Mouse (Mus musculus) right cerebral cortex, postnatal 4 days (tissue): ENCODE data around the gene Ddah1.

Source experiments
- DNase-seq: peaks from one replicate; pipeline ENCODE4 v3.0.0-alpha.2; 2022

Ddah1 gene

GRCm38 (mm10) chr3:145768439-145768838, 10.0 kb downstream of the Ddah1 start:
- no peak for DNase-seq

DNA sequence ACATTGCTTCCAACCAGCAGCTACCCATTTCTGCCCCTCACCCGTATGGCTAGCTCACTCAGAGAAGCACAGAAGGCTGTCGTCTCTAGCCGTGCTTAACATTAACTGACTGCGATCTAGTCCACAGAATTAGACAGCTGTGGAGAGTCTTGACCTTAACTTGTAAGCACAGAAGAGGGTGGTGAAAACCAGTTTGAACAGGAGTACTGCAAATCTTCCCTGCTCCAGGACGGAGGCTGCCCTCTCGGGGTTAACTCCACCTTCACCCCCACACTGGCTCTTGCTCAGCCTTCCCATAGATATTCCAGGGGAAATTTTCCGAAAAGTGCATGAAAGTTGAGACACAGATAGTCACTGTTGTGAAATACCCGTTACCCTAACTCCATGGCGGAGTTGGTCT, 14.9 kb downstream of the Ddah1 start:
- DNase-seq = no peak

DNA sequence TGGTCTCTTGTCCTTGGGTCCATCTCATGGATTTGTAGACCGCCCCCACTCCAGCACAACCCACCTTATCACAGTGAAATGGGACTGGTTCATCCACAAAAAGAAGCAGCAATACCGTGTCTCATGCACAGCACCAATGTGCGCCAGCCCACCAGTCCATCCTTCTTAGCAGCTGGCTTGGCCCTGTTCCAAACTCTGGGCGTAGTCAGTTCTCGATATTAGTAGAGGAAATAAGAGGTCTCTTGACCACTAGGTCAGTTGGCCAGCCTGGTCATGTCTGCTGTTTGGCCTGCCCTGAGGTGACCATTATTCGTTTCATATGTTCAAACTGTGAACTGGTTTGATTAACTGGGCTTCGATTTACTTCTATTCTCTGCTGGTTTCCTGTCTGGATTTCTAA, 15.9 kb downstream of the Ddah1 start:
- no peak for DNase-seq

- no peak for DNase-seq
Observed at GRCm38 (mm10) chr3:145775236-145775635, 16.8 kb downstream of the Ddah1 start.

GRCm38 (mm10) chr3:145775862-145776261, 17.4 kb downstream of the Ddah1 start:
- no peak for DNase-seq

GRCm38 (mm10) chr3:145777006-145777405, 18.5 kb downstream of the Ddah1 start:
- DNase-seq = no peak

- no peak for DNase-seq
Observed at GRCm38 (mm10) chr3:145778406-145778922, 20.0 kb downstream of the Ddah1 start.

GRCm38 (mm10) chr3:145779279-145779973, 21.0 kb downstream of the Ddah1 start:
- DNase-seq = no peak

DNA sequence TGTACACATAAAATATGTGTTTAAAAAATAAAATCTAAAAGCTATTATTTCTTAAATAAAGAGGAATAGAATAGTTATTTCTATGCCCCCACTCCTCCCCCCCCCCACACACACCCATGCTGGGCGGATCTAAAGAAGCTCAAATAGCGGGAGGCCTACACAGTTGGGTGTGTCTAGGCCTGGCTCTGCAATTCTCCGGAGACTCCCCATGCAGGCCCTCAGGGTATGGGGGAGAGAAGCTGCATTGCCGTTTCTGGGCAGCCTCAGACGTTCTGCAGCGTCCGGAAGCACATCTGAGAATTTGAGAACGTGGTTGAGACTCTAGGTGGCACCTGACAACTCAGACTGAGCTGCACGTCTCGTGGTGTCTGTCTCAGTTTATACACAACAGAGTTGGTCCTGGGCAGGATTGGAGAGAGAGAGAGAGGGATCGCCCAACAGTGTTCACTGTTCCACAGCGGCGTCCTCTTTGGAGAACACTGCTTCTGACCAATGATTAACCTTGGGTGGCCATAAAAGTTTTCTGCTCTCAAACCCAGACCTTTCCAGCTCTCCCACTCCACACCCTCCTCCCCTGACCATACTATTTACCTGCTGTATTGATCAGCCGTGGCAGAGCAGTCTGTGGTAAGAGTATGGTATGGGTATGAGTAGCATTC, 22.4 kb downstream of the Ddah1 start:
- no peak for DNase-seq

DNA sequence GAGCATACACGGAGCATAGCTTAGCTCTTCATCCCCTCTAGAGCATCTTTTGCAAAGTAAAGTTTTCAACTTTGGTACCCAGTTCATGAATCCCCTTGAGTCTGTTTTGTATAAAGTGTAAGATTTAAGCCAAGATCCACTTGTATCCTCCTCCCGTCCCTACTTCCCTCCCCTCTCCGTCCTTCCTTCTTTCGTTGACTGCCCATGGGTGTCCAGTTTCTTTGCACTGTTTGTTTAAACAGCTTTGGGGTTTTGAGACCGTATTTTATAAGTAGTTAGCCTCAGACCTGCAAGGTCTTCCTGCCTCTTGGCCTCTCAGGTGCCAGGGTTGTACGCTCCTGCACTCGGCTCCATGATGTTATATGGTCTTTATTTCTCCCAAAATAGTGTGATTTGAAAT, 26.8 kb downstream of the Ddah1 start:
- no peak for DNase-seq

GRCm38 (mm10) chr3:145787303-145787702, 28.8 kb downstream of the Ddah1 start:
- DNase-seq = no peak

DNA sequence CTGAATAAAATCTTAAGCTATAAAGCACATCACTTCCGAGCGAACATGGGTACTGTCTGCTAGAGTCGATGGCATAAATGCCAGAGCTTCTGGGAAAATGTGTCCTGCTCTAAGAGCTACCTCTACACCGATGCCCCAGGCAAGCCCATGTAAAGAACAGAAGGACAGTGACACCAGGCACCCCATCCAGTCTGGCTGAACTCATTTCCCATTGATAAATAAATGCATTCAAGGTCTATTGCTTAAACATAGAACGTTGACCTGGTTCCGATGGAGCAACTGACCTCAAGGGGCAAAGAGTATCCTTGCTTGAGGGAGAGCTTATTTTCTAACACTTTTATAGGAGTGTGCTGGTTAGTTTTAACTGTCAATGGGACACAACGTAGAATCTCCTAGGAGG, 30.6 kb downstream of the Ddah1 start:
- DNase-seq = no peak

GRCm38 (mm10) chr3:145790233-145790632, 31.8 kb downstream of the Ddah1 start:
- DNase-seq = no peak

- no peak for DNase-seq
Observed at GRCm38 (mm10) chr3:145790709-145791108, 32.2 kb downstream of the Ddah1 start.

- no peak for DNase-seq
Observed at GRCm38 (mm10) chr3:145794355-145794754, 35.9 kb downstream of the Ddah1 start.

DNA sequence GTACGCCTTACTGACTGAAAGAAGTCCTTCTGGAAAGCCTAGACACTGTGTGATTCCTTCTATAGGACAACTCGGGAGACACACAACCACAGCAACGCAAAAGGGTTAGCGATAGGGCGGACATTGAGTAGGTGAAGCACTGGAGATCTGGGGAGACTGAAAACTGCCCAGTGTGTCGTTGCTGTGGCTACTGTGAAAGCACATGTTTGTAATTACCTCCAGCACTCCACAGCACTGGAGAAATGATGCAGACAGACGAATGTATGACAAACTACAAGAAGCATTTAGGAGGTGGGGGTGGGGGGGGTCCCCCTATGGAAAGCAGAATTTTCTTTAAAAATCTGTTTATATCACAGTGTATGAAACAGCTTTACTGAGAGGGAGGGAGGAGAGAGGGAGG, 37.4 kb downstream of the Ddah1 start:
- no peak for DNase-seq

DNA sequence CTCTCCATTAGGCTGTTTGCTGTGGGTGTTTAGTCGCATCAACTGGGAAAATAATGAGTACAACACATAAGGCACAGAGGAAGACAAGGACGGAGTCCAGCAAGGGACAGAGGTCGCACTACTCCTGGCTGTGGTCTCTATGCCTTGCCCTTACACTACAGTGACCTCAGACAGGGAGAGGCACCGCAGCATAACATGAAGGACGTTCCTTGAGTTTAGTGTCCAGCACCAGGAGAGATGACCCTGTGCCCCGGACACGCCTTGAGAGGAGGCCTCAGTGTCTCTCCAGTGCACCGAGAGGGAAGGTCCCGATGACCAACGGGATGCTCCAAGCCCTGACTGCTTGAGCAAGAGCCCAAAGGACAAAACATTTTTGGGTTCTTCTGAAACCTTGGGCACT, 39.6 kb downstream of the Ddah1 start:
- DNase-seq = no peak

GRCm38 (mm10) chr3:145798751-145799188, 40.3 kb downstream of the Ddah1 start:
- no peak for DNase-seq

- DNase-seq = no peak
Observed at GRCm38 (mm10) chr3:145799365-145799764, 40.9 kb downstream of the Ddah1 start.

GRCm38 (mm10) chr3:145802106-145802505, 43.6 kb downstream of the Ddah1 start:
- DNase-seq = no peak

DNA sequence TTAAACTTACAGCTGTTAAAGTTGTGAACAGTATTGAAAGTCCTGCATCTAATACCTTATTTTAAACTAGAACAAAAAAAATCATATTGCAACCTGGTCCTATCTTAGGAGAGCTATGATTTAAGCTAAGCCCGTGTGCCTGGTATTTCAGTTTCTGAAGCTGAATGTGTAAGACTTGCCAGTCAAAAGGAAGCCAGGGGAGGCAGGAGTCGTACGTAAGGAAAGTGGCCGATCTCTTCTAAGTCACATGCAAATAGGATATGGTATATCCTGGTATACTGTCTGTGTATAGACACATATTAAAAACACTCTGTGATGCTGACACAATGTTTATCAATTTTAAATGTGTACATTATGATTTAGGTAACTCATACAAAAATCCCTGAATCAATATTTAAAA, 47.4 kb downstream of the Ddah1 start:
- DNase-seq = no peak

DNA sequence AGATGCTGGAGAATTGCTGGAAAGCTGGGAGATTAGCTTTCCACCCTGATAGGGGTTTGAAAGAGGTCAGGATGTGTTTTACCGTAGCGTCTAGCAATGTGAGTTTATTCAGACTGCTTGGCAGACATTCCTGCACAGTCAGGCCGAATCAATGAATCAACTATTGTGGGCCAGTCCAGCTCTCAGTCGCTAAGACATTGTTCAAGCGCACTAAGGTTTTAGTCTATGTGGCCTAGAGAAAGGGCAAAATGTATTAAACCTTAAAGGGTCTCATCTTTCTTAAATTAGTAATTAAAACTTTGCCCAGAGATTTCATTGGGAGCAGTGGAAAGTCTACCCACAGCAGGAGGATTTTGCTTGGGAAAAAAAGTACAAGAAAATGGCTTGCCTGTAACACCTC, 48.0 kb downstream of the Ddah1 start:
- no peak for DNase-seq

GRCm38 (mm10) chr3:145816807-145817206, 58.3 kb downstream of the Ddah1 start:
- no peak for DNase-seq

- DNase-seq = no peak
Observed at GRCm38 (mm10) chr3:145817276-145817675, 58.8 kb downstream of the Ddah1 start.

- no peak for DNase-seq
Observed at GRCm38 (mm10) chr3:145820439-145820838, 62.0 kb downstream of the Ddah1 start.
